Mouse (Mus musculus): ENCODE results near the gene Rita1. TPM values are rescaled to one million over a fixed set of nuclear protein-coding genes. Genes with fewer than 3 reads are reported as not detected.

Gene Rita1
- polyA plus RNA-seq, 1 experiment from 2014 or later, result 4.0 TPM

- Histone ChIP-seq H3K4me1 (replicated peaks) (peaks cover 34% of the 10 kb centered on the region), H3K4me3 (replicated peaks) (peak overlapping the region; percentile 81), H3K27me3 (no peaks in the 10 kb centered on the region), H3K9me3 (replicated peaks) (0 out of 2 replicates have a peak, but pooled peaks cover 4% of the 10 kb centered on the region), H3K9ac (peak overlapping the region; percentile 61), H3K4me2 (peak overlapping the region; percentile 92), H3K27ac (replicated peaks) (peak overlapping the region; percentile 86), H3K36me3 (replicated peaks) (peaks cover 24% of the 10 kb centered on the region)
- under 1% methylated on average over 69 of the region's 69 CpGs for WGBS (ENCODE audit: insufficient replicate concordance)
- peak; percentile 90 for ATAC-seq (ENCODE audit: insufficient read depth)
Observed at GRCm38 (mm10) chr5:120612822-120613604, 624 bp upstream of the Rita1 start.

GRCm38 (mm10) chr5:120611416-120611815, 973 bp downstream of the Rita1 start:
- peak overlapping the region; percentile 81 for H3K4me3 ChIP-seq (replicated peaks)
- H3K27me3 ChIP-seq, result no peaks in the 10 kb centered on the region
- H3K36me3 ChIP-seq (replicated peaks), result peaks cover 13% of the 10 kb centered on the region
- 58% methylated on average over 8 of the region's 8 CpGs for WGBS (ENCODE audit: insufficient replicate concordance)
- no peak for ATAC-seq (ENCODE audit: insufficient read depth)
- H3K9ac ChIP-seq, result peak overlapping the region; percentile 50; the same call in 1 of the 2 replicates
- peak overlapping the region; percentile 86 for H3K27ac ChIP-seq (replicated peaks)
- H3K4me1 ChIP-seq (replicated peaks), result peaks cover 40% of the 10 kb centered on the region
- H3K9me3 ChIP-seq (replicated peaks), result 0 out of 2 replicates have a peak, but pooled peaks cover 4% of the 10 kb centered on the region
- H3K4me2 ChIP-seq, result peak overlapping the region; percentile 92

GRCm38 (mm10) chr5:120610906-120611305, 1.5 kb downstream of the Rita1 start:
- H3K36me3 ChIP-seq (replicated peaks), result peaks cover 8% of the 10 kb centered on the region
- H3K9me3 ChIP-seq (replicated peaks), result 0 out of 2 replicates have a peak, but pooled peaks cover 4% of the 10 kb centered on the region
- no peak overlapping the region for H3K27ac ChIP-seq (replicated peaks)
- no peaks in the 10 kb centered on the region for H3K27me3 ChIP-seq
- peaks cover 41% of the 10 kb centered on the region for H3K4me1 ChIP-seq (replicated peaks)
- H3K4me3 ChIP-seq (replicated peaks), result no peak overlapping the region; the same call in 1 of the 2 replicates
- no peak overlapping the region for H3K9ac ChIP-seq
- peak overlapping the region; percentile 92 for H3K4me2 ChIP-seq
- WGBS (ENCODE audit: insufficient replicate concordance), result 86% methylated on average over 5 of the region's 5 CpGs
- no peak for ATAC-seq (ENCODE audit: insufficient read depth)

- Histone ChIP-seq H3K4me2 (no peak overlapping the region), H3K4me3 (replicated peaks) (no peak overlapping the region), H3K27ac (replicated peaks) (no peak overlapping the region), H3K36me3 (replicated peaks) (no peaks in the 10 kb centered on the region), H3K9me3 (replicated peaks) (no peaks in the 10 kb centered on the region), H3K9ac (no peak overlapping the region), H3K27me3 (no peaks in the 10 kb centered on the region), H3K4me1 (replicated peaks) (peaks cover 43% of the 10 kb centered on the region)
- 76% methylated on average over 16 of the region's 16 CpGs for WGBS (ENCODE audit: insufficient replicate concordance)
- no peak for ATAC-seq (ENCODE audit: insufficient read depth)
Observed at GRCm38 (mm10) chr5:120609246-120609775, 3.1 kb downstream of the Rita1 start.

- peaks cover 33% of the 10 kb centered on the region for H3K4me1 ChIP-seq (replicated peaks)
- no peaks in the 10 kb centered on the region for H3K27me3 ChIP-seq
- no peak overlapping the region for H3K4me3 ChIP-seq (replicated peaks)
- H3K4me2 ChIP-seq, result no peak overlapping the region
- H3K9ac ChIP-seq, result no peak overlapping the region
- 83% methylated on average over 3 of the region's 3 CpGs for WGBS (ENCODE audit: insufficient replicate concordance)
- H3K36me3 ChIP-seq (replicated peaks), result no peaks in the 10 kb centered on the region
- H3K27ac ChIP-seq (replicated peaks), result no peak overlapping the region
- no peak for ATAC-seq (ENCODE audit: insufficient read depth)
- no peaks in the 10 kb centered on the region for H3K9me3 ChIP-seq (replicated peaks)
Observed at GRCm38 (mm10) chr5:120607335-120607734, 5.1 kb downstream of the Rita1 start.

GRCm38 (mm10) chr5:120606590-120607200, 5.7 kb downstream of the Rita1 start:
- Histone ChIP-seq H3K4me2 (no peak overlapping the region), H3K4me1 (replicated peaks) (peaks cover 28% of the 10 kb centered on the region), H3K27ac (replicated peaks) (no peak overlapping the region), H3K36me3 (replicated peaks) (no peaks in the 10 kb centered on the region), H3K9me3 (replicated peaks) (no peaks in the 10 kb centered on the region), H3K27me3 (no peaks in the 10 kb centered on the region), H3K9ac (no peak overlapping the region), H3K4me3 (replicated peaks) (no peak overlapping the region)
- WGBS (ENCODE audit: insufficient replicate concordance), result 68% methylated on average over 25 of the region's 25 CpGs
- no peak for ATAC-seq (ENCODE audit: insufficient read depth)

GRCm38 (mm10) chr5:120605688-120606087, 6.7 kb downstream of the Rita1 start:
- H3K4me1 ChIP-seq (replicated peaks), result peaks cover 28% of the 10 kb centered on the region
- H3K9ac ChIP-seq, result no peak overlapping the region
- WGBS (ENCODE audit: insufficient replicate concordance), result 2% methylated on average over 8 of the region's 8 CpGs

GRCm38 (mm10) chr5:120605241-120605661, 7.1 kb downstream of the Rita1 start:
- no peaks in the 10 kb centered on the region for H3K9me3 ChIP-seq (replicated peaks)
- no peak overlapping the region for H3K9ac ChIP-seq
- H3K4me1 ChIP-seq (replicated peaks), result peaks cover 32% of the 10 kb centered on the region
- H3K4me3 ChIP-seq (replicated peaks), result peak overlapping the region; percentile 37
- peak; percentile 29 for ATAC-seq (ENCODE audit: insufficient read depth)
- H3K27me3 ChIP-seq, result no peaks in the 10 kb centered on the region
- peak overlapping the region; percentile 63 for H3K4me2 ChIP-seq
- 3% methylated on average over 10 of the region's 10 CpGs for WGBS (ENCODE audit: insufficient replicate concordance)
- H3K27ac ChIP-seq (replicated peaks), result no peak overlapping the region
- no peaks in the 10 kb centered on the region for H3K36me3 ChIP-seq (replicated peaks)

More at GRCm38 (mm10) chr5:120605688-120606087, 6.7 kb downstream of the Rita1 start:
- Histone ChIP-seq H3K27me3 (no peaks in the 10 kb centered on the region), H3K27ac (replicated peaks) (no peak overlapping the region), H3K36me3 (replicated peaks) (no peaks in the 10 kb centered on the region), H3K9me3 (replicated peaks) (no peaks in the 10 kb centered on the region), H3K4me3 (replicated peaks) (peak overlapping the region; percentile 37), H3K4me2 (peak overlapping the region; percentile 63)
- peak; percentile 51 for ATAC-seq (ENCODE audit: insufficient read depth)

GRCm38 (mm10) chr5:120604839-120605238, 7.5 kb downstream of the Rita1 start:
- peaks cover 37% of the 10 kb centered on the region for H3K4me1 ChIP-seq (replicated peaks)
- 0 out of 2 replicates have a peak, but pooled peaks have one; percentile 19 for ATAC-seq (ENCODE audit: insufficient read depth)
- 4% methylated on average over 6 of the region's 6 CpGs for WGBS (ENCODE audit: insufficient replicate concordance)
- H3K27ac ChIP-seq (replicated peaks), result no peak overlapping the region
- H3K36me3 ChIP-seq (replicated peaks), result no peaks in the 10 kb centered on the region
- H3K4me3 ChIP-seq (replicated peaks), result peak overlapping the region; percentile 37
- no peak overlapping the region for H3K9ac ChIP-seq
- H3K4me2 ChIP-seq, result peak overlapping the region; percentile 63
- H3K9me3 ChIP-seq (replicated peaks), result no peaks in the 10 kb centered on the region
- H3K27me3 ChIP-seq, result no peaks in the 10 kb centered on the region

- H3K4me2 ChIP-seq, result no peak overlapping the region
- H3K4me1 ChIP-seq (replicated peaks), result peaks cover 50% of the 10 kb centered on the region
- no peak overlapping the region for H3K9ac ChIP-seq
- WGBS (ENCODE audit: insufficient replicate concordance), result 80% methylated on average over 7 of the region's 7 CpGs
- no peaks in the 10 kb centered on the region for H3K36me3 ChIP-seq (replicated peaks)
- H3K27me3 ChIP-seq, result no peaks in the 10 kb centered on the region
- H3K27ac ChIP-seq (replicated peaks), result no peak overlapping the region
- no peak overlapping the region for H3K4me3 ChIP-seq (replicated peaks)
- no peak for ATAC-seq (ENCODE audit: insufficient read depth)
- no peaks in the 10 kb centered on the region for H3K9me3 ChIP-seq (replicated peaks)
Observed at GRCm38 (mm10) chr5:120603515-120603914, 8.9 kb downstream of the Rita1 start.

GRCm38 (mm10) chr5:120602210-120602609, 10.2 kb downstream of the Rita1 start:
- no peak for ATAC-seq (ENCODE audit: insufficient read depth)
- peaks cover 57% of the 10 kb centered on the region for H3K4me1 ChIP-seq (replicated peaks)
- WGBS (ENCODE audit: insufficient replicate concordance), result 86% methylated on average over 12 of the region's 12 CpGs
- no peak overlapping the region for H3K4me3 ChIP-seq (replicated peaks)
- H3K27ac ChIP-seq (replicated peaks), result no peak overlapping the region
- no peak overlapping the region for H3K4me2 ChIP-seq
- H3K27me3 ChIP-seq, result no peaks in the 10 kb centered on the region
- H3K9me3 ChIP-seq (replicated peaks), result no peaks in the 10 kb centered on the region
- no peaks in the 10 kb centered on the region for H3K36me3 ChIP-seq (replicated peaks)
- H3K9ac ChIP-seq, result no peak overlapping the region
